Mouse (Mus musculus) heart, adult 2 months (tissue): ENCODE data around the gene 1700019A02Rik. TPM values are rescaled to one million over a fixed set of nuclear protein-coding genes. Genes with fewer than 3 reads are reported as not detected.

Source experiments
- DNase-seq, 2 experiments: peaks; one replicate each; pipeline ENCODE4 v3.0.0; 2021
- H3K27ac ChIP-seq: fragments of 200-600 bp; 2 replicates; pipeline ENCODE4 v1.8.1; 2022
- H3K27me3 ChIP-seq: fragments of 200-500 bp; 2 replicates; pipeline ENCODE4 v1.6.1; 2012; ENCODE audit warnings: mild to moderate bottlenecking, low read length, inconsistent platforms, mixed read lengths; ENCODE audit not compliant: control insufficient read depth, insufficient read depth
- H3K36me3 ChIP-seq: fragments of 200-500 bp; 2 replicates; pipeline ENCODE4 v1.6.1; 2012; ENCODE audit warnings: low read length, inconsistent platforms; ENCODE audit not compliant: control insufficient read depth, insufficient read depth
- H3K4me1 ChIP-seq: fragments of 200-500 bp; 2 replicates; pipeline ENCODE4 v1.6.1; 2011; ENCODE audit warnings: low read length; ENCODE audit not compliant: control insufficient read depth, insufficient read depth
- H3K4me3 ChIP-seq: fragments of 200-600 bp; 2 replicates; pipeline ENCODE4 v1.8.1; 2022
- H3K79me2 ChIP-seq: fragments of 200-500 bp; replicated peaks from 2 replicates; pipeline ENCODE4 v1.6.1; 2012; ENCODE audit warnings: mild to moderate bottlenecking, inconsistent platforms, low read length, moderate library complexity, mixed read lengths; ENCODE audit not compliant: control insufficient read depth, insufficient read depth
- H3K9ac ChIP-seq: fragments of 200-500 bp; 2 replicates; pipeline ENCODE4 v1.6.1; 2012; ENCODE audit warnings: low read depth, mild to moderate bottlenecking, control low read depth, inconsistent platforms, low read length, mixed read lengths
- CTCF ChIP-seq: fragments of 200-600 bp; IDR thresholded peaks from 2 replicates; pipeline ENCODE4 v1.8.1; 2022; ENCODE audit warnings: antibody characterized with exemption, mild to moderate bottlenecking, moderate library complexity
- EP300 ChIP-seq: fragments of 200-500 bp; IDR thresholded peaks from 2 replicates; pipeline ENCODE4 v1.6.1; 2011; ENCODE audit warnings: low read depth, low read length, control low read depth; ENCODE audit not compliant: insufficient read depth
- POLR2A ChIP-seq: fragments of 200-500 bp; IDR thresholded peaks from 2 replicates; pipeline ENCODE4 v1.6.1; 2011; ENCODE audit warnings: mild to moderate bottlenecking, low read depth, low read length, control low read depth; ENCODE audit not compliant: insufficient read depth
- WGBS: fragments of 180-500 bp; shearing (Covaris S2); methylation state at CpG from one replicate; pipeline ENCODE4 v1.1.7; 2018; 5-methylcytosine and 5-hydroxymethylcytosine counted together
- intact Hi-C: fragments of 180-260 bp; cut with DNase I; formaldehyde crosslinking; loops from one replicate; pipeline ENCODE4 v1.15.1; 2025
- polyA plus RNA-seq: library from polyadenylated mRNA; depleted of rRNA; stranded (reverse); fragments of >200 nt; gene quantifications from 2 replicates; pipeline ENCODE4 v1.2.3, GENCODE M21; 2012
- total RNA-seq, 2 experiments: library from RNA; stranded (reverse); gene quantifications; 2 replicates each; pipeline ENCODE4 v1.2.3; 2021

Gene 1700019A02Rik
- total and polyA plus RNA-seq, 3 experiments = not detected

DNA sequence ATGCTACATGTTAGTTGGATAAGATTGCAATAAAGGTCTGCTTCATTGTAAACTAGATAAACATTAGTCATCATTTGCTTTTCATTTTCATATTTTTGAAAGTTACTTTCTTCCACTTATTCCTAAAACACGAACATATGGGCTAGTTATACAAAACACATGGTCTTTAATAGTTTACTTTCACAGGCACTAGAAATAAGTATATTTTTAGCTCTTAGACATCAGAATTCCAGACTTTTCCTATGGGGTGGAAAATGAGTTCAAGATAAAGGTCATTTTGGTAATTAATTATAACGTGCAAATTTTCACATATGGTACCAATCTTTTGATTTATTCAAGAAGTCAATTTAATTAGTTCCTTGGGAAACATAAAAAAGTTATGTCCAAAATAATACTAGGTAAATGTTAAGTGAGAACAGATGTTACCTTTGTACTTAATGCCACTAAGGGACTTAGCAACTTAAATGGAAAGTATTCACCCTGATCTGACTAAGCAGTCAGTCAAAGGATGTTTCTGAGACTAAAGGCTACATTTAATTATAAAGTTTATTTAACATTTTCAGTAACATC is 14.3 kb upstream of the 1700019A02Rik start:
- intact Hi-C loops = no loop called here
- Histone ChIP-seq H3K36me3 (no peaks in the 10 kb centered on the region), H3K27me3 (no peaks in the 10 kb centered on the region), H3K4me1 (no peaks in the 10 kb centered on the region), H3K79me2 (no peaks in the 10 kb centered on the region), H3K9ac (no peak overlapping the region), H3K27ac (no peak overlapping the region), H3K4me3 (no peak overlapping the region)
- DNase-seq = no peak
- TF ChIP-seq CTCF (no peak), EP300 (no peak)
- WGBS = 84% methylated on average over 2 of the region's 2 CpGs

DNA sequence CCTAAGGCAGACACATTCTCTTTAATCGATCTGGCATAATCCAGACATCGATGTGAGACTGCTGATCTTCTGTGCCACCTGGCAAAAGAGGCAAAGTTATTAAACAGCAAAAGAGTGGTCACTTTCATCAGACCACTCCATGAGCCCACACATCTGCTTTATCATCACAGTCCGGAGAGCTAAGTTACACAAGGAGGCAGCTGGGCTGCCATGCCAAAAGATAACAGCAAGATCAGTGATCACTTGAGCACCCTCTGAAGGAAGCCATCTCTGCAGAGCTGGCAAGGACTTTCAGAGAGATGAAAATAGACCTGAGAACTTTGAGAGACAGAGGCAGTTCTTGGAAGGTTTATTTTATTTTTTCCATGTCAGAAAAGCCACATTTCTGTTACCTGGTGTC is 7.1 kb upstream of the 1700019A02Rik start:
- intact Hi-C loops = no loop called here
- H3K9ac ChIP-seq = no peak overlapping the region
- no peaks in the 10 kb centered on the region for H3K4me1 ChIP-seq
- no peak for TF ChIP-seq CTCF
- no peak for TF ChIP-seq EP300
- H3K79me2 ChIP-seq = no peaks in the 10 kb centered on the region
- WGBS = 71% methylated on average over 3 of the region's 3 CpGs
- H3K36me3 ChIP-seq = no peaks in the 10 kb centered on the region
- no peak overlapping the region for H3K4me3 ChIP-seq
- no peak for DNase-seq
- H3K27ac ChIP-seq = no peak overlapping the region
- H3K27me3 ChIP-seq = no peaks in the 10 kb centered on the region

DNA sequence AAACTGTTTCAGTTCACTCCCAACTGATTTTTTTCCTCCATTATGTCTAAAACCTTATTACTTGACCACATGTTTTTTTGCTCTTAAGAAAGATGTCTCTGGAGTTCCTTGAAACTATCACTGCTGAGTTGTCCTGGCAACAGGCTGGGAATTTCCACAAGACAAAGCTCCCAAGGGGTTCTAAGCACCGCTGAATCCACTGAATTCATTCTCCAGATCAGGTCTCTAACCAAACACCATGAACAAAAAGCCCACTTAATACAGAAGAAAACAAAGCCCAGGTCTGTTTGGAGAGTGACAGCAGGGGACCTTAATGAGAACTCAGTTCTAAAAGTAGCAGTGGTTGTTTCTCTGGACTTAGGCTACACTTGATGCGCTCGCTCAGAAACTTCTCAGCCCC is 3.8 kb upstream of the 1700019A02Rik start:
- Histone ChIP-seq H3K4me1 (no peaks in the 10 kb centered on the region), H3K4me3 (no peak overlapping the region), H3K9ac (no peak overlapping the region), H3K27me3 (no peaks in the 10 kb centered on the region), H3K79me2 (no peaks in the 10 kb centered on the region), H3K36me3 (no peaks in the 10 kb centered on the region), H3K27ac (no peak overlapping the region)
- TF ChIP-seq CTCF = no peak
- no peak for TF ChIP-seq EP300
- TF ChIP-seq POLR2A = no peak
- no peak for DNase-seq
- intact Hi-C loops = no loop called here
- WGBS = 68% methylated on average over 3 of the region's 3 CpGs

DNA sequence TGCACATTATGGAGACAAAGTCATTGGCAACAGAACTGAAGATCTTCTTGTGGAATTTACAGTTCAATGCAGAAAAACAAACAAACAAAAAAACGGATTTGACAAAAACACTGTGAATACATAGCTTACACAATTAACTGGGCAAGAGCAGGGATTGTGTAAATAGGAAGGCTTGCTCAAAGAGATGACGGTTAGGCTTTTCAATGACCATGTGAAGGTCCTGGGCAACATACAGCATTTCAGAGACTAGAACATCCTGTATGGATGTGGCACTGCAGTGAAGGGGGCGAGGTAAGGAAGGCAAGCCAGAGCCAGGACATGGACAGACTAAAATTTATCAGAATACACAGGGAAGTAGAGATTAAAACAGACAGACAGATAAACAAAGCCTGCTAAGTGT is 2.2 kb upstream of the 1700019A02Rik start:
- TF ChIP-seq POLR2A = no peak
- TF ChIP-seq EP300 = no peak
- no peak for TF ChIP-seq CTCF
- no peaks in the 10 kb centered on the region for H3K79me2 ChIP-seq
- no peaks in the 10 kb centered on the region for H3K36me3 ChIP-seq
- H3K27me3 ChIP-seq = no peaks in the 10 kb centered on the region
- WGBS = 76% methylated on average over 3 of the region's 3 CpGs
- H3K4me3 ChIP-seq = no peak overlapping the region
- no peak overlapping the region for H3K9ac ChIP-seq
- no peak for DNase-seq
- no peaks in the 10 kb centered on the region for H3K4me1 ChIP-seq
- no peak overlapping the region for H3K27ac ChIP-seq
- intact Hi-C loops = no loop called here

DNA sequence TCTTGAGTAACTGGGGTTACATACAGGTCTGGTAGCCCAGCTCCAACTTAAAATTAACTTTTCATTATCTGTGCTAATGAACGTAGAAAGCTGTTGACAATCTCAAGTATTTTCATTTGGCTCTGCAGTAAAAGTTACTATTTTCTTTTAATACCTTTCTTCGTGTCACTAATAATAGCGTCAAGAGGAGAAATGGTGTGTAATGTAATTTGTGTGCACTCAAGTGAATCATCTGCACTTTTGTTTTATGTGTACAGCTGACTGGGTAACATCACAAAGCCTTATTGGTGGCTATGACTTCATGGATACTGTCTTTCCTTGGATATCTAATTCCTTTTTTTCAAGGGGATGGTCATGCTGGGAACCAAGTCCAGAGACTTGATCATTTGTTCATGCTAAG is 1.1 kb downstream of the 1700019A02Rik start:
- WGBS = 83% methylated on average over 3 of the region's 3 CpGs
- TF ChIP-seq CTCF (no peak), EP300 (no peak), POLR2A (no peak)
- Histone ChIP-seq H3K27me3 (no peaks in the 10 kb centered on the region), H3K4me3 (no peak overlapping the region), H3K36me3 (no peaks in the 10 kb centered on the region), H3K9ac (no peak overlapping the region), H3K79me2 (no peaks in the 10 kb centered on the region), H3K27ac (no peak overlapping the region), H3K4me1 (no peaks in the 10 kb centered on the region)
- intact Hi-C loops = no loop called here
- no peak for DNase-seq

DNA sequence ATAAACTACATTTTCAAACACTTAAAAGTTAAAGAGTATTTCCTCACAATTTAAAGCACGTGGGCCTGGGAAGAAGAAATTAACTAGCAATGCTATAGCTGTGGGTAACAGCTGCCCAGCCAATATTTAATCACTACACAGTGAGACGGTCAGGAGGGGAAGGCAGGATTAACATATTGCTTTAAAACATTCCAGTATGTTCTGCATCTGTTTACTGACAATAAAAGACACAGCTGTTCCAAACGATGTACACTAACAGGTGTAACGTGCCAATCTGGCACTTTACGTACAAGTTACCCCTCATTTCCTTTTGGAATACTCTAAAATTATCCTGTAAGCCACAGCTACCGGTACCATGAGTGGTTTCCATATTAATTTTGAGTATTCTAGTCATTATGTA is 29.7 kb downstream of the 1700019A02Rik start:
- intact Hi-C loops = no loop called here
- 79% methylated on average over 6 of the region's 6 CpGs for WGBS
- no peak overlapping the region for H3K27ac ChIP-seq
- no peak overlapping the region for H3K4me3 ChIP-seq
- no peaks in the 10 kb centered on the region for H3K27me3 ChIP-seq
- TF ChIP-seq EP300 (no peak), CTCF (no peak), POLR2A (no peak)
- H3K79me2 ChIP-seq = no peaks in the 10 kb centered on the region
- H3K4me1 ChIP-seq = no peaks in the 10 kb centered on the region
- H3K36me3 ChIP-seq = no peaks in the 10 kb centered on the region
- DNase-seq = no peak
- no peak overlapping the region for H3K9ac ChIP-seq
